Mouse (Mus musculus): Measurements from ENCODE around the gene Egr2.

Egr2 gene
- long read RNA-seq, experiment 1, result 0 reads
- long read RNA-seq, experiment 2, result 0 reads

DNA sequence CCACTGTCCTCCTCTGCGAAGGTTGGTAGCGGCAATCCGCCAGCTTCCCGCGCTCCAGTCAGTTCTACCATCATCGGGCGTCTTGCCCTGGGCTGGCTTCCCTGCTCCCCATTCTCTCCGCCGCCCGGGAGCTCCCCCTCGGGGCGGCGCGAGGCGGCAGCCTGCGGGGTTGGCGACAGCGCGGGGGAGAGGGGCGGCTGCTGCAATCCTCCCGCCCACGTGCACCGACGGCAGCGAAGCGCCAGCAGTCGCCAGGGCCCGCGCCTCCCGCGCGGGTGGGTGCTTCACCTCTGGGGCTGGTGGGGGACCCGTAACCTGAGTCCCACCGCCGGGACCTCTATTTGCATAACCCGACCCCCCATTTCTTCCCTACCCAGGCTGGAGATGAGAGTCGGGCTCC lies at the start of gene Egr2:
TSS of gene Egr2 (plus strand) at position 220 of the 400 bp plus-strand sequence.
- intact Hi-C loops (cut with DNase I), result loop anchor here (5.0 kb wide), 2 partner anchors 218 to 322 kb away; no protein-coding TSS in a partner anchor

DNA sequence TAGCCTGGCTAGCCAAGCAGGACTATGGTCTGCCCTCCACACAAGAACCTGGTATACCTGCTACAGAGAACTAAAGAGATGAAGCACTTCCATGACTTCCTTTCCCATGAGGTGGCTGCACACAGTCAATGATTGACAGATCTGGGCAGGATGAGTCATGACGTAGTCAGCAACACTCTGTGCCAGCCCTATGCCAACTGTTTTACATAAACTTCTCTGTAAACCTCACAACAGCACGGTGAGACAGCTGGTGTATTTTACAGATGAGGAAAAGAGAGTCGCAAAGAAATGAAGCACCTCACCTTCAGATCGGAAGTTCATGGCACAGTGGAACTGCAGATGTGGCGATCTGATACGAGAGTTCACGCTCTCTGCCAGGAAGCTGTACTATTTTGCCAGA lies 47.8 kb upstream of the Egr2 start:
- intact Hi-C loops (cut with DNase I), result no loop called here

DNA sequence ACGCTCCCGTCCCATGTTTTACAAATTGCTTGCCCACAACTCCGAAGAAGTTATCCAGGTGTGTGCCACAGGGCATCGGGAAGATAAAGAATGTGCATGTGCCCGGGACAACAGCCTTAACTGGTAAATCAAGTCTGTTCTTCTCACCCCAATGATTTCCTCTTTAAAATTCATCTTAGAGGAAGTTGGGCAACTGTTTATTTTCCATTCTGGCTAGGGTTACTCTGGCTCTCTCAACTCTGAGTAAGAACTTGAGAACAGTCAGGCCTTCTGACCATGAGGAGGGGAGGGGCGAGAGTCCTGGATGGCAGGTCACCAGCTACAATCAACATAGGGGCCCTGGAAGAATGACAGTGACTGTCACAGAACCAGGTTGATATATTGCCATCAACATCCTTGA lies 45.4 kb upstream of the Egr2 start:
- intact Hi-C loops (cut with DNase I), result no loop called here

- intact Hi-C loops (cut with DNase I), result no loop called here
Measured at GRCm38 (mm10) chr10:67490632-67491031, 44.6 kb upstream of the Egr2 start.

- intact Hi-C loops (cut with DNase I), result no loop called here
Measured at GRCm38 (mm10) chr10:67492161-67492571, 43.1 kb upstream of the Egr2 start.

GRCm38 (mm10) chr10:67493556-67493955 lies 41.7 kb upstream of the Egr2 start:
- intact Hi-C loops (cut with DNase I), result no loop called here

- intact Hi-C loops (cut with DNase I), result no loop called here
Measured at GRCm38 (mm10) chr10:67497144-67497892, 38.0 kb upstream of the Egr2 start.

GRCm38 (mm10) chr10:67497951-67498350 lies 37.3 kb upstream of the Egr2 start:
- intact Hi-C loops (cut with DNase I), result no loop called here

- intact Hi-C loops (cut with DNase I), result no loop called here
Measured at GRCm38 (mm10) chr10:67503320-67503995, 31.8 kb upstream of the Egr2 start.

DNA sequence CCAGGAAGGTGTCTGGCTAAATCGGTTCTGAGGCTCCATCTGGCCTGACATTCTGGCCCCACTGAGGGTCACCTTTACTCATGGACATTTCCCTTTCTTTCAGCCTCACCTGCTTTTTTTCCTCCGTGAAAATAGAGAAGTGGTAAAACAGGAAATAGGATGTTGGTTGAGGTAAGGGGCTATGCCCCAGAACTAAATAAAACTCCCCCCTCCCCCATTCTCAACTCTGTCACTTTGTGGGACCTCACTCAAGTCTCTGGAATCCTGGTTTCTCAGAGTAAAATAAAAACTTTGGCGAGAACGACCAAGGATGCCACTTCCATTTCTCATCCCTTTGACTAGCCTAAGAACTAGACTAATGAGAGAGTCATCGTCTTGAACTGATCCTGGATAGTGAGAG lies 31.2 kb upstream of the Egr2 start:
- intact Hi-C loops (cut with DNase I), result no loop called here

DNA sequence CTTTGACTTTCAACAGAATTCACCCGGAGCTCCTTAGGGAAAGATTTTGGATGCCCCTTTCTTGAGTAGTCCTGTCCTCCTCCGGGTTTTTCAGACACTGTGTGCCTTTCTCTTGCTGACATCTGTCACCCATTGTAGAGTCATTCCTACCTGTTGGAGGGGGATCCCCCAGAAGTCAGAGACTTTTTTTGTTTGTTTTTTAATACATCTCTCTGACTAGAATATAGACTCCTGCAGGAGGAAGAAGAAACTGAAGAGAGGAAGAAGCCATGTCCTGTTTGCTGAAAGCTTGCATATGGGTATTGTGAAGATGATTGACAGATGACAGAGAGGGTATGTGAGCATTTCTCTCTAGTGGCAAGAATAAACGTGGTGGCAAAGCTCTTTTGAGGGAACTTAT lies 30.0 kb upstream of the Egr2 start:
- intact Hi-C loops (cut with DNase I), result no loop called here

DNA sequence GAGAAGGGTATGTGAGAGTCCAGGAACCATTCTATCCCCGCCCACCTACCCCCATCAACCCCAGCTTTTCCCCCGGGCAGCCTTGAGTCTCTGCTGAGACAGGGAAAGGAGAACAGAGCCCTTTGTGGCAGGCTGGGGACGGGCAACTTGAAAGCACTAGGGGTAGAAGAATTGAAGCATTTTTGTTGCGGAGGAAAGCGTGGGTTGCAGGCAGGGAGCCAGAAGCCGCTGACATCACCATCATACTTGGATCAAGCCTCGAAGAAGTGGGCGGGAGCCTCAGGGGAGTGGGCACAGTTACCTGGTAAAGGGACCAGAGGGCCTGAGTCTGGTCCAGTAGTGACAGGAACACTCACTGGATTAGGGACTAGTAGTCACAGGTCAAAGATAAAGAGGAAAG lies 23.1 kb upstream of the Egr2 start:
- intact Hi-C loops (cut with DNase I), result no loop called here

DNA sequence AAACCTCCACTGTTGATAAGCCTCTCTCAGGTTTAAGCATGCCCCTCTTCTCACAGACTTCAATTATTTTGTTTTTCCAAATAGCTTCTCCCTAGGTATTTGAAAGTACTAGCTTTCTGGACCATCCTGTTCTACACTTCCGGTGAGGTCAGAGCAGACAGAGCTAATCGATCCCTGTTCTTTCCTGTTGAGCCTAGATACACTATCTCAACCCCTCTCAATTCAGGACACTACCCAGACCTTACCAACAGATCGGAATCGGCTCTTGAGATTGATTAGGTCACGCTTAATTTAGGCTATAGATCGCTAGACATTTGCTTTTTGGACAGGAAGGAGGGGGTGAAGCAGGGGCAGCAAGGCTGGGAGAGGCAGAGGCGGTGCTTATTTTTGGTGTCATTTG lies 22.4 kb upstream of the Egr2 start:
- intact Hi-C loops (cut with DNase I), result no loop called here

- intact Hi-C loops (cut with DNase I), result no loop called here
Measured at GRCm38 (mm10) chr10:67518733-67519132, 16.5 kb upstream of the Egr2 start.

DNA sequence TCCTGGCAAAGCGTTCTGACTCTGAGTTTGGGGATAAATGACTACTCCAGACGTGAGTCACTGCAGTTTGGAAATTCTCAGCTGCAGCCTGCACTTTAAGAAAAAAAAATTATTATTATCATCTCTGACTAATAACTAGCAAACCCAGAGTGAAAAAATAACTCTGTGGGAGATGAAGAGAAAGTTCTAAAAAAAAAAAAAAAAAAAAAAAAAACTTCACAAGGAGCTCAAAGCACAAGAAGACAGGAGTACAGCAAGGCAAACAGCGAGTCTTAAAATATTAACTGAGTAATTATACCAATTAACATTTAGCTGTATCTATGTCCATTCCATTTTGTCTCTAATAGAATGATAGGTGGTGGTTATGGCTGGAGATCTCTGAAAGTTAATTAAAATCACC lies 11.1 kb upstream of the Egr2 start:
- intact Hi-C loops (cut with DNase I), result no loop called here

DNA sequence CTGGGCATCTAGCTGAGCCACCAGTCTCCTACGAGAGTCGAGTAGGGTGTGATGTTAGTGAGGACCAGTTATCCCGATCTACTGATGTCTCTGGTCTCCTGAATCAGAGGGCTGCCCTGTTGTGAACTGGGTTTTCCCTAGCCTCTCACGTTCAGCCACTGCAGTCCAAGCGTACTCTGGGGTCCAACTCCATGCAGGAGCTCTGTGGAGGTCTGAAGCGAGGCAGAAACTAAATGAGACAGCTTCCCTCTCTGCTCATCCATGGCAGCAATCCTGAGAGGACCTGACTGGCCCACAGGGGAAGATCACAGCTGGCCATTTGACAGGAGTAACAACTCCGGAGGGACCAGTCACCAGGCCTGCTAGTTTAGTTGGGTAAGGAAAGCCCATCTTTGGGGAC lies 10.6 kb upstream of the Egr2 start:
- intact Hi-C loops (cut with DNase I), result no loop called here

DNA sequence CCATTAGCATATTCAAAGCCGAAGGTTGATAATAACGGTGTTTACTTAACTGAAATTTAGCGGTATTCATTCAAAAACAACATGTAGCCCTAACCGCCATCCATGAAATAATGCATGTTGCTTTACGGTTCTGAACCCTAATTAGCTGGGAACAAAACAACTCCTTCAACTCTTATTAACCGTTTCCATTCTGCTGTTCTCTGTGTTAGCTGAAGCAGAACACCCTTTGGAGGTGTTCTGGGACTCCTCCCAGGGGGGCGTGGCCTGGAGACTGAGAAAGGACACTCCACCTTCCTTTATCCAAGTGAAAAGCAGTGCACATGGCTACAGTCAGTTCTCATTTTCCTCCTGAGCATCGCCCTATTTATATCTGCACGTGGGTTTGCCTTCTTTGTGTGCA lies 8.8 kb upstream of the Egr2 start:
- intact Hi-C loops (cut with DNase I), result no loop called here

DNA sequence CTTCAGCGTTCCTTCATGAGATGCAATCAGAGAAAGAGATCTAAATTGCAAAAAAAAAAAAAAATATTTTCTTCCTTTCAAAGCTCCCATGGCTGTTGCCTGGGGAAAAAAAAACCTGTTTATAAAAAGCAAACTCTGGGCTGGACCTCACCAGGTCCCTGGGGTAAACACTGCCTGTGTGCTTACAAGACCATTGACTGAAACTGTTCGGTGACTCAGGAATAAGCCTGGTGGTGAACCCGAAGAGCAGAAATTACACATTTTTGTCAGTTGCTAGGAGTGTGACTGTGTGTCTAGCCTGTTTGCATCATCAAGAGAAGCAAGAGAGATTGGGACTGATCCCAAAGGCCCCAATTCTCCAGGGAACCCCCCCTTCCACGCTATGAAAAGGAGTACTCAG lies 5.5 kb upstream of the Egr2 start:
- intact Hi-C loops (cut with DNase I), result no loop called here

DNA sequence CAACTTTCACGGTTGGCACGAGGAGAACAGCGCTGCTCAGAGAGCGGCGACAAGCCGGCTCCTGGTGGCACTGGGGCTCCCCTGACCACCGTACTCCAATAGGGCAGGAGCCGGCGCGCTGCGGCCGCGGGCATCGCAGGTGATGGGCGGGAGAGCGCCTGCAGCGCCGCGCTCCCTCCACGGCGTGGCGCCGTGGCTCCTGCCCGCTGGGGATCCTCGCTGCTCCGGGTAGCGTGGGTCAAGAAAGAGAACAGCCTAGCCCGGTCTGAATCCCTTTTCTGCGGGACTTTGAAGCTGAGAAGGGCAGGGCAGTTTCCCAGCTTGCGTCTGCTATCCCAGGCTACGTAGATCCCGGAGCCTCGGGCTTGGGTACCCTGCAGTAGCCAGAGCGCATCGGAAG lies 697 bp downstream of the Egr2 start:
- intact Hi-C loops (cut with DNase I), result loop anchor here (2.0 to 5.0 kb wide), 3 partner anchors 193 to 321 kb away; no protein-coding TSS in a partner anchor

DNA sequence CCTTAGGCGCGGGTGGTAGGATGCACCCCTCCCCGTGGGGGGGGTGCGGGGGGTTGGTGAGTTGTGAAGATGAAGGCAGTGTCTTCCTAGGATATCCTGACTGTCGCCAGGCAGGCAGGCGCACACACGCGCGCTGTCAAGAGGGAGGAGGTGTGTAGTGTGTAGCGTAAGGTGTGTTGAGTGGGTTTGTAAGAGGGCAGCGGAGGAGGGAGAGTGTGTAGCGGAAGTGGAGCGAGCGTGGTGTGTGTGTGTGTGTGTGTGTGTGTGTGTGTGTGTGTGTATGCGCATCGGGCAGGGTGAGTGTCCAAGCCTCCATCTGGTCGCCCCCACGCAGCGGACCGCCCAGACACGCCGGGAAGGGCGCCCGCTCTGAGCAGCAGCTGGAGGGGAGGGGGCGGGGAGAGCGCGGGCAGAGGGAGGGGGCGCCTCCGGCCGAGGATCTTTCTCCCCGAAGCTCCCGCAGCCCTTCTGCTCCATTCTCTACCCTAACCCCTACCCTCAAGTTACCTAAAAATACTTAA lies 1.4 kb downstream of the Egr2 start:
- intact Hi-C loops (cut with DNase I), result loop anchor here (2.0 to 5.0 kb wide), 3 partner anchors 192 to 321 kb away; no protein-coding TSS in a partner anchor

GRCm38 (mm10) chr10:67537151-67537994 lies 2.1 kb downstream of the Egr2 start:
- intact Hi-C loops (cut with DNase I), result loop anchor here (2.0 to 5.0 kb wide), 3 partner anchors 191 to 320 kb away; no protein-coding TSS in a partner anchor

Data from adrenal gland (tissue).